Mouse (Mus musculus) forelimb bud, embryonic 11.5 days (tissue): Measurements from ENCODE around the gene Cps1.

Experiments
- DNase-seq: peaks from one replicate; pipeline ENCODE4 v3.0.0-alpha.2; 2012; ENCODE audit warnings: low read depth, low spot score

The Cps1 gene

DNA sequence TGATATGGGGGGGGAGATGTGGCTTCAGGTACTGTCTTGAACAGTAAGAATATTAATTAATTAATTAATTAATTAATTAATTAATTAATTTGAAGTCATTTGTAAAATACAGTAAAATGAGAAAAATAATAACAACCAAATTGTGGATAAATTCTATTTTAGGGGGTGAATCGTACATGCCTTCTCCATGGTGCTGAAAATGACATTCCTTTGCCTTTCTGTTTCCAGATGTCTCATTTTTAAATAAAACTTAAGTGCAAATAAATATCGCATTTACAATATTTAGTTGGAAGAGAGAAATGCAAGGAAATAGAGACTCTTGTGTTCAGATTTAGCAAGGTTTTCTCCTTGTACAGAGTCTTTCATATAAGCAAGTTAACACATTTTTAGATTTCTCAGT, 112.0 kb downstream of the Cps1 start:
- DNase-seq, result no peak

DNA sequence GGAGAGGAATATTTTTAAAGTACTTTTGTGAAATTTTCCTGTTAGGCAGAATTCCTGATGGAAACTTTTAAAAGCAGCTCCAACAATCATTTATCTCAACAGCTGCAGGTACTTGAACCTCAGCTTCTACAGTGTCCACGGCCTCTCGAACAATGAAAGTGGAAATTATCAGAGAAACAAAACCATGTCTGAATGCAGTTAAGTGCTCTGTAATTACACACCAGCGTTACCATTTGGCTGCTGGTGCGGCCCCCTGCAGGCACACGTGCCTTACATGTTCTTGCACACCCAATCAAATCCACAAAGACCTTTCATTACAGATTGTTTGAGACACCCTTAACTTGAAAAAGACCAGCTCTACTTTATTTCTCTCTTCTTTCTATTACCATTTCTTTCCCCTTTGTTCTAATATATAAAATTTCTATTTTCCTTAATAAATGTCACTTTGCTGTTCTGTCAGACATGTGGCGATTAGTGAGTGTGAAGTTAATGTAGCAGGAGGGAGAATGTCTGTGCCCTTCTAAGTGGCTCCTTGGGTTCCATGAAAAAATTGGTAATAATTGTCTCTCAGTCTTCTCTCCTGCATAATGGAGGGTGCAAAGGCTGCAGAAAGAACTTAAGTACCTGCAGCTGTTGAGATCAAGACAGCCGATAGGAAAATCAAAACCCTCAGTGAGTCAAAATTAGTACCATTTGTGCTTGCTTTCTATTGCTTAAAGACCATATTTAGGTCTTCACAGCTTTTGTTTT, 112.8 kb downstream of the Cps1 start:
- DNase-seq, result no peak

GRCm38 (mm10) chr1:67238446-67238845, 115.6 kb downstream of the Cps1 start:
- no peak for DNase-seq

GRCm38 (mm10) chr1:67238941-67239340, 116.1 kb downstream of the Cps1 start:
- no peak for DNase-seq

GRCm38 (mm10) chr1:67265222-67265621, 142.4 kb downstream of the Cps1 start:
- DNase-seq, result no peak

DNA sequence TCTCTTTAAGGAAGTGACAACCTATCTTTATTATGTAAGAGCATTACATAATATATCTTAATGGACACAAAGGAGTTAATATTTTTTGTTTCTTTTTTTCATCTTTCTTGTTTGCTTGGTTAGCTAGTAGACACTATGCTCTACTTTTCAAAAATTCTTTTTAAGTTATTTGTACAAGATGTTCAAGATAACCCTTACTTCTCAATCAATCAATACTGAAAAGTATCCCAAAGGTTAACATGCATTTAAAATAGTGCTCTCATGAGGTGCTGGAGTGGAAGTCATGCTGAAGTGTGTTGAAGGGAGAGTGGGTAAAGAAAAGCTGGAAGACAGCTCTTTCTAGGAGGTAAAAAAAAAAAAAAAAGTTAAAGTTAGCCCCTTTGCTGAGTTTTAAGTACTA, 145.1 kb downstream of the Cps1 start:
- no peak for DNase-seq

DNA sequence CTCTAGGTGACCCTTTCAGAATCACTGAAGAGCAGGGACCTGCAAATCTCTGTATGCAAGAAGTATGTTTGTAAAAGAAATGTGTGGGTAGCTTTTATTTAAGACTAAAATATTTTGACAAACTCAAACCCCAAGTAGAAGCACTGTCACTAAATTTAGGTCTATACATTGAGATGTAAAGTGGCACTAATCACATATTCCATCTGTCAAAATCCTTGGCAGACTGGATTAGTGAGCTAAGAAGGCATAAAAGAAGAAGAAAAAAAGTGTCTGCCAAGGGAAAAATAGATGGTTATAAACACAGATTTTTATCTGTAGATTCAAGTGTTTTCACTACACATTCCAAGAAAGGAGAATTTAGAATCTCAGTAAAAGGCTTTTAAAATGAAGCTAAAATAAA, 145.6 kb downstream of the Cps1 start:
- DNase-seq, result no peak

- no peak for DNase-seq
Observed at GRCm38 (mm10) chr1:67276270-67276669, 153.4 kb downstream of the Cps1 start.
